Mouse (Mus musculus): ENCODE measurements around the gene Snrk.
"Not testable (repeated sequence)": the region's sequence is repeated elsewhere in the genome, so short reads cannot be mapped to it uniquely, and the experiment has no call there.

The Snrk gene

DNA sequence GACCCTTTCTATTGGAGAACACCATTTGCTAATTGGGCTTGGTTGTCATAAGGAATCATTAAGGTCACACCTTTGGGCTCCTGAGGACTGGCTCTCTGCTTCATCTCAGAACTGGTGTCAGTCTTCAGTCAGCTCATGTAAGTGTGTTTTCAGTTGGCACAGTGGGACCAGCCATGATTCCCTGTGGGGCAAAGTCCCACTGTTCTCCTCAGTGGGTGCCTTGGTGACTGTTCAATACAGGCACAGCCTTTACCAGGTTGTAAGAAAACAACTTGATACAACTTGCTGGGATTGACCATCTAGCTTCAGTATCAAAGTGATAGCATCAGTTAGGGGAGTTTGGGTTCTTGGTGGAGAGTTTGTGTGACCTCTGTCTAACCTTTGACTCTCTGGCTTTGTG is 28.6 kb downstream of the Snrk start:
- DNase-seq (ENCODE audit: low read depth), result no peak

- no peak for DNase-seq (ENCODE audit: low read depth)
These were observed 29.2 kb downstream of the Snrk start for GRCm38 (mm10) chr9:122146124-122146870.

DNA sequence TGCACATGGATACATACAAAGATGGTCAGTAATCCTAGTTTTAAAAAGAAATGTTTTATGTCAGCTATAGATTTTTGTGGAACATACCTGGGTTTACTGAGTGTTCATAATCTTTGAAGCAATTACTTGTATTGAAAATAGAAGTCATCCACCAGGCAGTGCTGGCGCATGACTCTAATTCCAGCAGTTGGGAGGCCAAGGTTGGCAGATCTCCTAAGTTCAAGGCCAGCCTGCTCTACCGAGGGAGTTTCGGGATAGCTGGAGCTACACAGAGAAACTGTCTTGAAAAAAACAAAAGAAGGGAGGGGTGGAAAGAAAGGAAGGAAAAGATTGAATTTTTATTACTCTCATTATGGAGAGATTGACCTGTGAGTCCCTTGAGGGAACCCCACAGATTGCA is 31.3 kb downstream of the Snrk start:
- DNase-seq (ENCODE audit: low read depth), result no peak

GRCm38 (mm10) chr9:122149997-122150826 is 33.1 kb downstream of the Snrk start:
- no peak for DNase-seq (ENCODE audit: low read depth)

DNA sequence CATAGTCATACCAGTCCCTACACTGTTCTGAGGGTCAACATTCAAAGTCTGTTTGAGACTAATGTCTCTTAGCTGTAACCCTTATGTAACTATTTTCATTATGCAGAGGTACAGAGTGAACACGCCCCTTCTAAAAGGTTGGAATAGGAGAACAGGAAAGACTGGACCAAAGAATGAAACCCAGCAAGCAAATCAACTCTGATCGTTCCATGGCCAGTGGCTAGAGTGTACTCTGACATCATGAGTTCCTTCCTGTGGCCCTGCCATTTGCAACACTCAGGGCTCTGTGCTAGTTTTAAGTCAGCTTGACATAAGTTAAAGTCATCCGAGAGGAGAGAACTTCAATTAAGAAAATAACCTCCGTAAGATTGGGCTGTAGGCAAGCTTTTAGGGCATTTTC is 35.0 kb downstream of the Snrk start:
- no peak for DNase-seq (ENCODE audit: low read depth)

DNA sequence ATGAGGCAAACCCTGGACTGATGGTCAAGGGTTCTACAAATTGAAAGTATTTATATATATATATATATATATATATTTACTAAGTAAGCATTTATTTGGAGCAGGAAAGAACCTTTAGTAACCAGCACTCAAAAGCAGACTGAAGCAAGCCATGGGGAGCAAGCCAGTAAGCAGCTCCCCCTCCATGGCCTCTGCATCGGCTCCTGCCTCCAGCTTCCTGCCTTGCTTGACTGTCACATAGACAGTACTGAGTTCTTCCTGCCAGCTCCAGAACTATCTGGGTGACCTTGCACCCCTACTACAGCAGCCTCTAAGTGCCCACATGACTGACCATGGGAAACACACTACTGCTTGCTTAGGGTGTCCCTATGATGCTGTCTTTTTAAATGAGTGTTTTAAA is 35.4 kb downstream of the Snrk start:
- no peak for DNase-seq (ENCODE audit: low read depth)

- no peak for DNase-seq (ENCODE audit: low read depth)
These were observed 36.4 kb downstream of the Snrk start for GRCm38 (mm10) chr9:122153436-122153835.

DNA sequence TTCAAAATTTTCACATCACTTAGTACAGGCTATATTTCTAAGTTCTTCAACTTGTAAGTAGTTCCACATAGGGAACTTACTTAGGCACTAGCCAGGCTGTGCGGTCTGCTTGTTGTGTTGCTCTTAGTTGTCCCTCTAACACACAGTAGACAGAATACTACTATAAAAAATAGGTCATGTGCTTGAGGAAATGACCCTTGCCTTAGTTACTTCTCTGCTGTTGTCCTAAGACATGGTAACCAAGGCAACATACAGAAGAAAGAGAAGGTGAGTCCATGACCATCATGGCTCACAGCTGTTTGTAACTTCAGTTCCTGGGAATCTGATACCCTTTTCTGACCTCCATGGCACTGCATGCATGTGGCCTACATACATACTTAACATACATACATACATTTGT is 38.1 kb downstream of the Snrk start:
- no peak for DNase-seq (ENCODE audit: low read depth)

DNA sequence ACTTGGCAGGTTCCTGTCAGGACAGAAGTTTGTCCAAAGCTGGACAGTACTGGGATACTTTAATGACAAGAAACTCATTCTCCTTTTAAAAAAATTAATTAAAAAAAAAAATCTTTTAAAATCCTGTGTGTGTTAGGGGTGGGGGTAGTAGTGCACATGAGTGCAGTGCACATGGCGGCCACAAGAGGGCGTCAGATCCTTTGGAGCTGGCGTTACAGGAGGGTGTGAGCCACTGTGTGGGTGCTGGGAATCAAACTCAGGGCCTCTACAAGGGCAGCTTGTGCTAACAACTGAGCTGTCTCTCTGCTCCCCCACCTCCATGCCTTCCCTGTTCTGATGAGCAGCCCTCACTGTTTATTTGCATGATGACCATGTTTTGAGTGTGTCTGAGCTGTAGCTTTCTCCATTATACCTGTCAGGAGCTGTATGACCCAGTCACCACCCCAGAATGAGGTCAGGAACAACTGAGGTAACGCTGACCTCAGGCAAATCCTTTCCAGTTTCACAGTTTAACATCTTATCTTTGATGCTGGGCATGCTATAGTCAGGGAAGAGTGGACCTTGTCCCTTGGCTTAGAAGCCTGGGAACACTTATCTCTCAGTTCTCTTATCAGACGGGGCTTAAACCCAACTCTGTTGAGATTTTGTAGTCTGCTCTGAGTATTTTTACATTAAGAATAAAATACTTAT is 39.5 kb downstream of the Snrk start:
- DNase-seq (ENCODE audit: low read depth), result no peak

DNA sequence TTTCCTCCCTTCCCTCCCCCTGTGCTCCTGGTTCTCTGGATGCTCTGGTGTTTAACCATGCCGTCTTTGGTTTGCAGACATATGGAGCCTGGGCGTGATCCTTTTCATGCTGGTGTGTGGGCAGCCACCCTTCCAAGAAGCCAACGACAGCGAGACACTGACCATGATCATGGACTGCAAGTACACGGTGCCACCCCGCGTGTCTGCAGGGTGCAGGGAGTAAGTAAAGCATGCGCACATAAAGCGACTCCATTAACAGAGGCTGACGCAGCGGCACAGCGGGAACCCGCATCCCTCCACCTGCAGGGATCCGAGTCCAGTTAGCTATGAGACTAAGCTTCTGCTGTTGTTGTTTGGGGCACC is 40.0 kb downstream of the Snrk start:
- DNase-seq (ENCODE audit: low read depth), result no peak

GRCm38 (mm10) chr9:122164535-122164934 is 47.5 kb downstream of the Snrk start:
- no peak for DNase-seq (ENCODE audit: low read depth)

DNA sequence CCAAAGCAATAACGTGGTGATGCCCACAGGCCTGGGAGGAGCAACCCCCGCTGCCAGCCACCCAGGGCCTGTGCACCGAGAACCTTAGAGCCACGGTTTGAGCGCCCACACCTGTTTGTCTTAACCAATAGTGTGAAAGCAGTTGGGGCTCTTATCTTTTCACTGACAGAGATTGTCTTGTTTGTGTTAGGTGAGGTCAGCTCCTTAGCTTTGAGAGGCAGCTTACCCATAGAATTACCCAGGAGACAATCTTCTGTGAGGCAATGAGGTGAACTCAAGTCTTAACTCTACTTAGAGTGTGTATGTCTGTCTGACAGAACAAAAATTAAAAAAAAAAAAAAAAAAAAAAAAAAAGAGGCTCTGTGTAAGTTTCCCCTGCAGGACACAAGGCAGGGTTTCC is 50.7 kb downstream of the Snrk start:
- not testable (repeated sequence) for DNase-seq (ENCODE audit: low read depth)

DNA sequence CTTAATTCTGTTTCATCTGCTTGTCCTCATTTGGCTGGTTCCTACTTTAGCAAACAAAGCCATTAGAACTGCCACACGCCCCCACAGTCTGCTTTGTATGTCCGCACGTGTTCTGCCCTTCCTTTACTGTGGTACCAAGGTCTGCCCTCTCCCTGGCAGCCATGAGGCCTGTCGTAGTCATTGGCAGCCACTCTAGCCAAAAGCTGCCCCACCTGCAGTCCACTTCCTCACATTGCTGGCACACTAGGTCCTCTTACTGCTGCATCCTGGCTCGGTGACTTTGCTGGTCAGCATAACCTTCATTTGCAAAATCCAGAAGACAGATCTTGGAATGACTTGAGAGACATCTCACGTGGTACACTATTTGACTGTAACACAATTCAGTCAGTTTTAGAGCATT is 52.8 kb downstream of the Snrk start:
- peak; percentile 40 for DNase-seq (ENCODE audit: low read depth)

GRCm38 (mm10) chr9:122172612-122173186 is 55.6 kb downstream of the Snrk start:
- DNase-seq (ENCODE audit: low read depth), result no peak

GRCm38 (mm10) chr9:122173405-122174233 is 56.6 kb downstream of the Snrk start:
- no peak for DNase-seq (ENCODE audit: low read depth)

- DNase-seq (ENCODE audit: low read depth), result no peak
These were observed 57.7 kb downstream of the Snrk start for GRCm38 (mm10) chr9:122174723-122175122.

DNA sequence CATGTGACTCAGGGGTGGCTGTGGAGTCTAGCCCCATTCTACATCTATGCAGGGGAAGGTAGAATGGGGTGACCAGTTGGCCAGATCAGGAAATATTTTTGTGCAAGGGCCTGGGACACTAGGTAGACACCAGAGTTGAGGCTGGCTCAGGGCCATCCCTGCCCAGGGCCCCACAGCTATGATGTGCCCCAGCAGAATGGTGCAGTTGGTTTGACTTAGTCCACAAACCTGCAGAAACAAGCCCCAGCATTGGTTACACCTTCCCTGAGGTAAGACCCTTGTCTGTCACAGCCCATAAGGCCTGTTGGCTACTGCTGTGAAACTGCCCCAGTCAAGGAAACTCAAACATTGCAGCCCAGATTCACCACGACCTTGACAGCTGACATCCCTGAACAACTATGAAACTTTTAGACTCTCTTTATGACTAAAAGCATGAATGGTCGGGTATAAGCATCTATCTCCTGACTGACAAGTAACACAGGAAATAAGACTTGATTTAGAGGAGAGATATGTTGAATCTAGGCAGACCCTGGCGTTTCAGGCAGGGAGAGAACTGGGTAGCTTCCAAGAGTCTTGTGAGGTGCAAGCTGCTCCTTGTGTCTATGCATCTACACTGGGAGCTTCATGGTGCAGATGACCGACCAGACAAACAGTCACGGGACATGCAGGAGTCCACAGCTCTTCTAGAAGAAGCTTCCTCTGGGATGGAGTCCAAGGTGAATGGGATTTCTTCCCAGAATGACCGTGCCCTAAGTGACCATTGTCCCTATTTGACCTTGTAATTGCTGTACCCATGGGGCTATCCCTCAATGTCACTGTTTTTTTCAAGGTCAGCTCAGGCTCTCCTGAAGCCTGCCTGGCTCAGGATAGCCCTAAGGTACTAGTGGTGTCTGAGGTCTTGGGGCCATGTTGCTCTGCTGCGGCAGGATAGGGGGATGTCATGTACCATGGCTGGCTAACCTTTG is 60.5 kb downstream of the Snrk start:
- no peak for DNase-seq (ENCODE audit: low read depth)

DNA sequence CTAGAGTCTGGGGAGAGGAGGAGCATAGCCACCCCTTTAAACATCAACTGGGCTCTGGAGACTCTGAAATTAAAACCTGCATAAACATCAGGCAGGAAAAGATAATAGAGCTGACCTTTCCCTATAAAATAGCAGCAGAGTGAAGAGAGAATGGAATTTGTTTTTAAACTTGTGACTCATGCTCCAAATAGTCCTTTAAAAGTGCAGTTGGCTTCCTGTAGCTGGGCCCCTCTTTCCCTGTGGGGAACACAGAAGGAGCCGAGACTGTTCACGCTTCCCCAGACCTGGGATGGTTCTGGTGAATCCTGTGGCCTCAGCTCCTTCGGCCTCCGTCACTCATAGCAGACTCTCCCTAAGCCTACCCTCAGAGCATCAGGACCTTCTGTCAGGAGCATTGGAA is 61.4 kb downstream of the Snrk start:
- DNase-seq (ENCODE audit: low read depth), result no peak

DNA sequence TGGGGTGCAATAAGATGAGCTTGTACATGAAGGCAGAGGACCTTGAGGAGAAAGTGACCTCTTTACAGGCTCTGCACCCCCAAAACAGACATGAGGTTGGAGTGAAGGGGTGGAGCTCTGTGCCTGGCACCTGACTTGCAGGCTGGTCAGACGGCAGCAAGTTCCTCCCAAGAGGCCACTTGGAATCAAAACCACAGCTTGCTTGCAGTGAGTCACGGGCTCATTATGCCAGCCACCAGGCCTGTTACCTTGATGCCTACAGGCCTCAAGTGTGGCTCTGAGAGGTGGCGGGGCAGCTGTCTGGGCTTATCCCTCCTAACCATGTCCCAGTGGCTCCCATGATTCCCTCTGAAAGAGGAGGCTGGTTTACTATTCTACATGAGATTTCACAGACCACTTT is 63.0 kb downstream of the Snrk start:
- DNase-seq (ENCODE audit: low read depth), result no peak

DNA sequence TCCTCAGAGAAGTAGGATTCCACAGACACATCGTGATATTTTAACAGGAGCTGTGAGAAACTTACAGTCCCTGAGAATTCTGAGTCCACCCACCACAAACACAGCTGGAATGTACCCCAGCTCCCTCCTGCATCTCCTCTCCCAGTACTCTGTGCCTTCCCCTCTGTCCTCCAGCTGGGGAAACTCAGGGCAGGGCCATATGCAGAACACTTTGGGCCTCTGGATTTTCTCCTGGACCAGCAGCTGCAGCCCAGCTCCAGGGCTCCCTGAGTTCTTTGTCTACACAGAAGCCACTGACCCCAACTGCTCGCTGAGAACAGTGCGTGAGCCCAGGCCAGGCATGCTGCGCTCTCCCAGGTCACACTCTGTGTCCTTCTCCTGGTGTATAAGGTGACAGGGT is 66.0 kb downstream of the Snrk start:
- DNase-seq (ENCODE audit: low read depth), result no peak

DNA sequence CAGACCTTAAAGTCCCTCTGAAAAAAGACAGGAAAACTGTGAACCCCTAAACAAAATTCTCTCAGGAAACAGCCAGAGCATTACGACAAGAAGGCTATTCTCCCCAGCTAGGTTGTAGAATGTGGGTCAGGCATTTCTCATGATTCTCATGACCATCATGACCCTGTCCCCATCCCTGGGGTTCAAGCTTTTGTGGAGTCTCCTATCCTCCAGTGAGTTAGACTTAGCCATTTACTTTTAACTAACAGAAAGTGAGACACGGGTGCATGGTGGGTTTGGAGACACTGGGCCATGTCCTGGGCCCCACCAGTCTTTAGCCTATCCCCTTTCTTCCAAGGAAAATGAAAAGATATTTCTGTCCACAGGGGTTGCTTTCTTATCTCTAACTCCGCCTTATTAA is 67.3 kb downstream of the Snrk start:
- DNase-seq (ENCODE audit: low read depth), result no peak
